Mouse (Mus musculus) midbrain, postnatal 0 days (tissue): Measurements from ENCODE around the gene Kcnip1. TPM values are rescaled to one million over a fixed set of nuclear protein-coding genes. Genes with fewer than 3 reads are reported as not detected.

Experiments used
- ATAC-seq: fragments of 200-750 bp; cut with Nextera tagmentation; 2 replicates; pipeline ENCODE4 v1.8.0; 2017; ENCODE audit warnings: moderate number of reproducible peaks, mild to moderate bottlenecking, moderate TSS enrichment, moderate library complexity; ENCODE audit not compliant: low FRiP score
- DNase-seq: peaks from one replicate; pipeline ENCODE4 v3.0.0-alpha.2; 2015; ENCODE audit warnings: low spot score
- H3K27ac ChIP-seq: fragments of 300-500 bp; sonication (generic); 2 replicates; pipeline ENCODE4 v1.5.1; 2014; ENCODE audit warnings: low read depth, mild to moderate bottlenecking, low read length, mixed read lengths
- H3K27me3 ChIP-seq: fragments of 300-500 bp; sonication (generic); 2 replicates; pipeline ENCODE4 v1.6.1; 2014; ENCODE audit warnings: low read length, control low read depth, mixed read lengths; ENCODE audit not compliant: insufficient read depth
- H3K36me3 ChIP-seq: fragments of 300-500 bp; sonication (generic); 2 replicates; pipeline ENCODE4 v1.6.1; 2014; ENCODE audit warnings: low read length, control low read depth, mixed read lengths; ENCODE audit not compliant: insufficient read depth
- H3K4me1 ChIP-seq: fragments of 300-500 bp; sonication (generic); 2 replicates; pipeline ENCODE4 v1.6.1; 2014; ENCODE audit warnings: mild to moderate bottlenecking, control low read depth, antibody characterized with exemption, low read length, mixed read lengths; ENCODE audit not compliant: insufficient read depth
- H3K4me2 ChIP-seq: fragments of 300-500 bp; sonication (generic); 2 replicates; pipeline ENCODE4 v1.6.1; 2014; ENCODE audit warnings: low read depth, mild to moderate bottlenecking, low read length, mixed read lengths; ENCODE audit not compliant: poor library complexity, severe bottlenecking
- H3K4me3 ChIP-seq: fragments of 300-500 bp; sonication (generic); 2 replicates; pipeline ENCODE4 v1.5.1; 2014; ENCODE audit warnings: low read depth, mild to moderate bottlenecking, low read length, moderate library complexity
- H3K9ac ChIP-seq: fragments of 300-500 bp; sonication (generic); replicated peaks from 2 replicates; pipeline ENCODE4 v1.6.1; 2014; ENCODE audit warnings: mild to moderate bottlenecking, low read length, moderate library complexity, mixed read lengths; ENCODE audit not compliant: poor library complexity, severe bottlenecking
- H3K9me3 ChIP-seq: fragments of 300-500 bp; sonication (generic); 2 replicates; pipeline ENCODE4 v1.6.1; 2016; ENCODE audit warnings: low read length, control low read depth
- CTCF ChIP-seq: IDR thresholded peaks from 2 replicates; pipeline ENCODE4 v1.5.1; 2016; ENCODE audit warnings: antibody characterized with exemption, mild to moderate bottlenecking
- WGBS: fragments of 180-500 bp; shearing (Covaris S2); extraction: QIAGEN DNeasy Blood & Tissue Kit; methylation state at CpG from one replicate; pipeline ENCODE4 v1.1.7; 2014; 5-methylcytosine and 5-hydroxymethylcytosine counted together
- polyA plus RNA-seq: library from polyadenylated mRNA; unstranded; fragments of >200 nt; fragmentation: Nextera tagmentation; extraction: Ambion mirVana; gene quantifications from 2 replicates; pipeline ENCODE4 v1.2.1, GENCODE M21; 2015
- total RNA-seq: library from RNA; depleted of rRNA; stranded (reverse); fragments of >200 nt; gene quantifications from 2 replicates; pipeline ENCODE4 v1.2.3, GENCODE M21; 2014

The Kcnip1 gene
- total and polyA plus RNA-seq, 2 experiments from 2014 or later: 93.8 to 145 TPM

DNA sequence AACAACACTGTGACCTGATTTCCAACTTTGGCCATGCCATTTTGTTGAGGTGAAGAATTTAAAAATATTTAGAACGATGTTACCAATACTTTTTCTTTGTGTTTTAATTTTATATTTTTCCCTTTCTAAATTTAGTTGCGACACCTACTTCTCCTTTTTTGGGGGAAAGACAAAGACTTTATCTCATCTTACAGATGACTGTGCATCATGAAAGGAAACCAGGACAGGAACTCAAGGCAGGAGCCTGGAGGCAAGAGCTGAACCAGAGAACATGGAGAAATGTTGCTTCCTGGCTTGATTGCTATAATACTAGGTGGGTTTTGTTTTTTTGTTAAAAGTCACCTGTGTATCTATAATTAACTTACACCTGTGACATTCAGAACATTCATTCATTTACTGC is 355.8 kb downstream of the Kcnip1 start:
- TF ChIP-seq CTCF: no peak
- 95% methylated on average over 2 of the region's 2 CpGs for WGBS

DNA sequence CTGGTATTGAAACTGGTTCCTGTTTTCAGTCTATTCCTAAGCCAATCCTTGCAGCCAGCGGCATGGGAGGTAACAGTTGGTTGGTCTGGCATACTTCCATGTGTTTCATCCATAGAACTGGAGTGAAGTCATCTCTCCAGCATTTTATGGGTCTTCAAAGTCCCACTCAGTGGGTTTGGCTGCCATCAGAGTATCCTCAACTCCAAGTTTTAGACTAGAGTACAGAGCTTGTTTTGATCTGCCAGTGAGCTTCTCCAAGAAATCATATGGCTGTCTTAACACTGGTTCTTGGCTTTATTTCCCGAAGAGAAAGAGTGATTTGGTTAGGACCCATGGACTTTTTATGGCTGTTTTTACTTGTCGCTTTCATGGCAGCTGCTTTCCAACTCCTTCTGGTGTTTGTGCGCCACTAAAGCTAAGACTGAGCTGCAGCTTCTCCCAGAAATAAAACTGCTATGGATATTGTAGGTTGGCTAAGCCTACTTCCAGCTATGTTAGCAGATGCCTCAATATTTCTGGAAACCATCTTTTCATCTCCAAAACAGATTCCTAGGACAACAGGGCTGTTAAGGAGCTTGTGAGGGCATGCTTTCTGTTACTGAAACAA is 365.7 kb downstream of the Kcnip1 start:
- DNase-seq (no peak), ATAC-seq (no peak)
- 88% methylated on average over 4 of the region's 4 CpGs for WGBS

More for the DNA sequence above, 355.8 kb downstream of the Kcnip1 start:
- H3K27me3 ChIP-seq: no peaks in the 10 kb centered on the region
- H3K9me3 ChIP-seq: no peaks in the 10 kb centered on the region
- no peak overlapping the region for H3K9ac ChIP-seq
- no peak overlapping the region for H3K27ac ChIP-seq
- no peak overlapping the region for H3K4me2 ChIP-seq
- no peak overlapping the region for H3K4me3 ChIP-seq
- no peaks in the 10 kb centered on the region for H3K4me1 ChIP-seq
- DNase-seq (no peak), ATAC-seq (no peak)
- 0 out of 2 replicates have a peak, but pooled peaks cover 7% of the 10 kb centered on the region for H3K36me3 ChIP-seq

DNA sequence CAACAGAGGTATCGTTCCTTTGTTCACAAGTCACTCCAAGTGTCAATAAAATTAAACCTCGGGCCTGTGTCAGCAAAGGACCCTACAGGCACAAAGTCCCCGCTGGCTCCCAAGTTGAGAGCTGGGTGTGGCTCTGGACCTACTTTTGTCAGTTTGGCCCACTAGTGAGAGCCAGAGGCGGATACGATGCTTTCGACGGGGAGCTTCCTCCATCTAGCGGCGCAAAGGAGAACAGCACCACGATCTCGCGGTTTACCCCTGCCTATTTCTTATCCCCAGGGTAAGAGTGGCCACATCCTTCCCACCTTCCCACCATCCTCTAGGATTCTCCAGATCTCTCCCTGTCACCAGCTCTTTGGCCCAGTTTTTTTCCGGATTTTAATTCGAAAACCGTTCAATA is 378.7 kb downstream of the Kcnip1 start:
- Histone ChIP-seq H3K4me3 (no peak overlapping the region), H3K36me3 (no peaks in the 10 kb centered on the region), H3K9ac (no peak overlapping the region), H3K9me3 (no peaks in the 10 kb centered on the region), H3K4me2 (no peak overlapping the region), H3K4me1 (no peaks in the 10 kb centered on the region), H3K27me3 (no peaks in the 10 kb centered on the region), H3K27ac (no peak overlapping the region)
- WGBS: 7% methylated on average over 15 of the region's 15 CpGs
- DNase-seq (peak; percentile 65), ATAC-seq (no peak)
- peak; percentile 93 for TF ChIP-seq CTCF

More for the DNA sequence above, 365.7 kb downstream of the Kcnip1 start:
- H3K36me3 ChIP-seq: peaks cover 6% of the 10 kb centered on the region; the same call in 1 of the 2 replicates
- H3K4me2 ChIP-seq: no peak overlapping the region
- no peak for TF ChIP-seq CTCF
- H3K27ac ChIP-seq: no peak overlapping the region
- no peaks in the 10 kb centered on the region for H3K9me3 ChIP-seq
- H3K9ac ChIP-seq: no peak overlapping the region
- H3K4me1 ChIP-seq: no peaks in the 10 kb centered on the region
- H3K4me3 ChIP-seq: no peak overlapping the region
- no peaks in the 10 kb centered on the region for H3K27me3 ChIP-seq

DNA sequence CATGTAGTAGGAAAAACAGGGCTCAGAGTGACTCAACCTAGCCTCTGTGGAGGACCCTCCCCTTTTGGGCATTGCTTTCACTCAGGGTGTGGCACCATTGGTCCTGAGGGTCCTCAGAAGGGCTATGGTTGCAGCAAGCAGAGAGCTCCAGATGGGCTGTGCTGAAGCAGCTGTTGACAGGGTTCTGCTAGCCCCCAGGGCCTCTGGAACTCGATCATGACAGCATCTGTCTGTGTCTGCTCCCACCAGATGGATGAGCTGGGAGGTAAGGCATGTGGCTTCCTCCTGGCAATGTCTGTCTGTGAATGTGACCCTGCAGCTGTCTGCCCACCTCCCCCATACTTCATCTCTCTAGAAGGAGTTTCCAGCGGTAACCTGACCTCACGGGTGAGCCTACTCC is 385.2 kb downstream of the Kcnip1 start:
- Histone ChIP-seq H3K4me1 (no peaks in the 10 kb centered on the region), H3K36me3 (no peaks in the 10 kb centered on the region), H3K4me2 (no peak overlapping the region), H3K27ac (no peak overlapping the region), H3K9ac (no peak overlapping the region), H3K27me3 (no peaks in the 10 kb centered on the region), H3K9me3 (no peaks in the 10 kb centered on the region), H3K4me3 (no peak overlapping the region)
- no peak for TF ChIP-seq CTCF
- DNase-seq (no peak), ATAC-seq (no peak)
- WGBS: 59% methylated on average over 3 of the region's 3 CpGs

DNA sequence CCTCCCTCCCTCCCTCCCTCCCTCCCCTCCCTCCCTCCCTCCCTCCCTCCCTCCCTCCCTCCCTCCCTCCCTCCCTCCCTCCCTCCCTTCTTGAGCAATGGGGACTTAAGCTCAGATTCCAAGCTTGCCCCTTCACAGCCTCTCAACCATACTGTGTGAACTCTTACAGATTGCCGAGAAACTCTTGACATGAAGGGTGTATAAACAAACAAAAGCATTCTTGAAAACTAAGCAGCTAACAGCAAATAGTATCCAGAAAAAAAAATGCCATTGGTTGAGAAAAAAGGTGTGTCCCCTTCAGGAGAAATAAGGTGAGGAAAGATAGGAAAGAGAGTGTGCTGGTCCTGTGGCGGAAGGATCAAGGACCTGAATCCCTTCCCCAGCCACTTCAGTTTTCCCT is 389.8 kb downstream of the Kcnip1 start:
- Histone ChIP-seq H3K27ac (no peak overlapping the region), H3K4me2 (no peak overlapping the region), H3K27me3 (no peaks in the 10 kb centered on the region), H3K9me3 (no peaks in the 10 kb centered on the region), H3K4me1 (no peaks in the 10 kb centered on the region), H3K9ac (no peak overlapping the region), H3K36me3 (no peaks in the 10 kb centered on the region), H3K4me3 (no peak overlapping the region)
- DNase-seq (no peak), ATAC-seq (no peak)
- TF ChIP-seq CTCF: no peak
- 60% methylated on average over 2 of the region's 2 CpGs for WGBS

DNA sequence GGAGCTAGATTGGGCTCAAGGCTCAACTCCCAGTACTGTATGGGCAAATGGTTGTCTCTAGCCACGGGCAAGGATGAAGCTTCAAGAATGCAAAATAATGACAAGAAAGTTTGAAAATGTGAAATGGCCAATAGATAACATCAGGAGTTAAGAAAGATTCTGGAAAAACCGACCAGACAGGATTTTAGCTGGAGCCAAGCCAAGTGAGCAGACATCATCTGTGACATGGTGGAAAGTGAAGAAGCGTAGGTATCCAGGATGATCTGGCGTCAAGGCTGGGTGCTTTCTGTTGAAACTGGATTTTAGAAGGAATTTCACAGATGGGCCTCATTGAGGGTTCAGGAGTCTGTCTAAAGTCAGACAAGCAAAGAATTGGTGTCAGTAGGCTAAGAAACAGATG is 394.0 kb downstream of the Kcnip1 start, which contains the start of gene D130052B06Rik:
TSS of gene D130052B06Rik (plus strand) at position 317 of the 400 bp plus-strand sequence.
- H3K9me3 ChIP-seq: no peaks in the 10 kb centered on the region
- no peak within 1 kb of the TSS for H3K4me3 ChIP-seq
- 82% methylated on average over 4 of the region's 4 CpGs for WGBS
- no peak within 1 kb of the TSS for H3K4me2 ChIP-seq
- no peaks in the 10 kb centered on the region for H3K4me1 ChIP-seq
- no peak for TF ChIP-seq CTCF
- H3K9ac ChIP-seq: no peak within 1 kb of the TSS
- DNase-seq (no peak), ATAC-seq (no peak)
- no peaks in the 10 kb centered on the region for H3K27me3 ChIP-seq
- no peaks in the 10 kb centered on the region for H3K36me3 ChIP-seq
- no peak within 1 kb of the TSS for H3K27ac ChIP-seq
